Mouse (Mus musculus) hindbrain, embryonic 11.5 days (tissue): Measurements from ENCODE around the gene Sulf2. TPM values are rescaled to one million over a fixed set of nuclear protein-coding genes. Genes with fewer than 3 reads are reported as not detected.
"Not testable (repeated sequence)": the region's sequence is repeated elsewhere in the genome, so short reads cannot be mapped to it uniquely, and the experiment has no call there.

Source experiments
- ATAC-seq: fragments of 200-750 bp; cut with Nextera tagmentation; 2 replicates; pipeline ENCODE4 v1.8.0; 2017; ENCODE audit warnings: mild to moderate bottlenecking, moderate TSS enrichment, moderate library complexity; ENCODE audit not compliant: low FRiP score
- DNase-seq: peaks from one replicate; pipeline ENCODE4 v3.0.0-alpha.2; 2015; ENCODE audit warnings: low spot score
- H3K27ac ChIP-seq: fragments of 300-500 bp; sonication (generic); 2 replicates; pipeline ENCODE4 v1.5.1; 2014; ENCODE audit warnings: mild to moderate bottlenecking, low read depth, low read length
- H3K27me3 ChIP-seq: fragments of 300-500 bp; sonication (generic); 2 replicates; pipeline ENCODE4 v1.6.1; 2014; ENCODE audit warnings: mild to moderate bottlenecking, low read length, moderate library complexity, mixed read lengths; ENCODE audit not compliant: control insufficient read depth, insufficient read depth
- H3K36me3 ChIP-seq: fragments of 300-500 bp; sonication (generic); 2 replicates; pipeline ENCODE4 v1.6.1; 2014; ENCODE audit warnings: mild to moderate bottlenecking, low read length, moderate library complexity, mixed read lengths; ENCODE audit not compliant: control insufficient read depth, insufficient read depth
- H3K4me1 ChIP-seq: fragments of 300-500 bp; sonication (generic); replicated peaks from 2 replicates; pipeline ENCODE4 v1.6.1; 2014; ENCODE audit warnings: low read length, mixed read lengths; ENCODE audit not compliant: control insufficient read depth, insufficient read depth
- H3K4me2 ChIP-seq: fragments of 300-500 bp; sonication (generic); replicated peaks from 2 replicates; pipeline ENCODE4 v1.6.1; 2014; ENCODE audit warnings: mild to moderate bottlenecking, low read depth, low read length
- H3K4me3 ChIP-seq: fragments of 300-500 bp; sonication (generic); 2 replicates; pipeline ENCODE4 v1.5.1; 2014; ENCODE audit warnings: low read depth, low read length
- H3K9ac ChIP-seq: fragments of 300-500 bp; sonication (generic); 2 replicates; pipeline ENCODE4 v1.6.1; 2014; ENCODE audit warnings: low read depth, low read length
- H3K9me3 ChIP-seq: fragments of 300-500 bp; sonication (generic); 2 replicates; pipeline ENCODE4 v1.6.1; 2016; ENCODE audit warnings: low read length; ENCODE audit not compliant: control insufficient read depth
- WGBS: fragments of 180-500 bp; shearing (Covaris S2); extraction: QIAGEN DNeasy Blood & Tissue Kit; methylation state at CpG from one replicate; pipeline ENCODE4 v1.1.7; 2014; 5-methylcytosine and 5-hydroxymethylcytosine counted together
- polyA plus RNA-seq: library from polyadenylated mRNA; unstranded; fragments of >200 nt; fragmentation: Nextera tagmentation; extraction: Ambion mirVana; gene quantifications from 2 replicates; pipeline ENCODE4 v1.2.1, GENCODE M21; 2014

Sulf2 gene
- polyA plus RNA-seq, 1 experiment from 2014 or later: 115 TPM

GRCm38 (mm10) chr2:166193509-166193908 is 38.0 kb upstream of the Sulf2 start:
- no peak for DNase-seq
- Histone ChIP-seq H3K4me3 (no peak overlapping the region), H3K4me1 (peaks cover 3% of the 10 kb centered on the region; the same call in 1 of the 2 replicates), H3K36me3 (no peaks in the 10 kb centered on the region), H3K9me3 (no peaks in the 10 kb centered on the region), H3K9ac (no peak overlapping the region), H3K4me2 (no peak overlapping the region), H3K27ac (no peak overlapping the region), H3K27me3 (no peaks in the 10 kb centered on the region; the same call in 1 of the 2 replicates)
- 84% methylated on average over 3 of the region's 3 CpGs for WGBS
- ATAC-seq: no peak

- no peaks in the 10 kb centered on the region for H3K36me3 ChIP-seq
- WGBS: 59% methylated on average over 8 of the region's 8 CpGs
- H3K27ac ChIP-seq: 0 out of 2 replicates have a peak overlapping the region, but pooled peaks have one; percentile 13
- H3K4me1 ChIP-seq: no peaks in the 10 kb centered on the region
- ATAC-seq (no peak), DNase-seq (no peak)
- H3K27me3 ChIP-seq: no peaks in the 10 kb centered on the region; the same call in 1 of the 2 replicates
- H3K9me3 ChIP-seq: no peaks in the 10 kb centered on the region
- H3K4me3 ChIP-seq: no peak overlapping the region
- no peak overlapping the region for H3K9ac ChIP-seq
- H3K4me2 ChIP-seq: no peak overlapping the region
Measured at GRCm38 (mm10) chr2:166190816-166191215, 35.4 kb upstream of the Sulf2 start.

- ATAC-seq (no peak), DNase-seq (no peak)
- no peaks in the 10 kb centered on the region for H3K4me1 ChIP-seq
- no peak overlapping the region for H3K4me2 ChIP-seq
- no peak overlapping the region for H3K9ac ChIP-seq
- no peaks in the 10 kb centered on the region; the same call in 1 of the 2 replicates for H3K27me3 ChIP-seq
- no peak overlapping the region for H3K4me3 ChIP-seq
- no peaks in the 10 kb centered on the region for H3K36me3 ChIP-seq
- H3K27ac ChIP-seq: no peak overlapping the region
- 94% methylated on average over 11 of the region's 11 CpGs for WGBS
- no peaks in the 10 kb centered on the region for H3K9me3 ChIP-seq
Measured at GRCm38 (mm10) chr2:166189191-166189590, 33.7 kb upstream of the Sulf2 start.

GRCm38 (mm10) chr2:166187874-166188453 is 32.5 kb upstream of the Sulf2 start:
- not testable (repeated sequence) for H3K9me3 ChIP-seq, H3K27me3 ChIP-seq, H3K9ac ChIP-seq, H3K4me1 ChIP-seq, H3K36me3 ChIP-seq, H3K27ac ChIP-seq, ATAC-seq, DNase-seq, H3K4me2 ChIP-seq, H3K4me3 ChIP-seq
- 86% methylated on average over 8 of the region's 11 CpGs for WGBS

- not testable (repeated sequence) for H3K4me1 ChIP-seq, DNase-seq, H3K36me3 ChIP-seq, ATAC-seq, H3K4me3 ChIP-seq, H3K27ac ChIP-seq, H3K9ac ChIP-seq, H3K4me2 ChIP-seq, H3K27me3 ChIP-seq, H3K9me3 ChIP-seq
- 49% methylated on average over 7 of the region's 8 CpGs for WGBS
Measured at GRCm38 (mm10) chr2:166187319-166187718, 31.9 kb upstream of the Sulf2 start.

- ATAC-seq: no peak
- Histone ChIP-seq H3K27me3 (no peaks in the 10 kb centered on the region), H3K27ac (peak overlapping the region; percentile 11; the same call in 1 of the 2 replicates)
Measured at GRCm38 (mm10) chr2:166186244-166186948, 30.9 kb upstream of the Sulf2 start.

GRCm38 (mm10) chr2:166185768-166186167 is 30.3 kb upstream of the Sulf2 start:
- 90% methylated on average over 6 of the region's 6 CpGs for WGBS
- Histone ChIP-seq H3K4me3 (no peak overlapping the region), H3K4me1 (peaks cover 2% of the 10 kb centered on the region; the same call in 1 of the 2 replicates), H3K9me3 (no peaks in the 10 kb centered on the region), H3K27ac (no peak overlapping the region), H3K9ac (no peak overlapping the region), H3K27me3 (no peaks in the 10 kb centered on the region), H3K4me2 (no peak overlapping the region), H3K36me3 (no peaks in the 10 kb centered on the region)
- no peak for ATAC-seq
- DNase-seq: no peak

More at GRCm38 (mm10) chr2:166186244-166186948, 30.9 kb upstream of the Sulf2 start:
- WGBS: 85% methylated on average over 16 of the region's 16 CpGs
- H3K4me3 ChIP-seq: no peak overlapping the region
- H3K4me2 ChIP-seq: no peak overlapping the region
- no peak for DNase-seq
- no peaks in the 10 kb centered on the region for H3K4me1 ChIP-seq
- no peaks in the 10 kb centered on the region for H3K36me3 ChIP-seq
- H3K9ac ChIP-seq: no peak overlapping the region
- H3K9me3 ChIP-seq: no peaks in the 10 kb centered on the region

- Histone ChIP-seq H3K4me1 (peaks cover 14% of the 10 kb centered on the region), H3K4me2 (no peak overlapping the region), H3K27me3 (no peaks in the 10 kb centered on the region), H3K9ac (no peak overlapping the region), H3K36me3 (no peaks in the 10 kb centered on the region), H3K9me3 (no peaks in the 10 kb centered on the region), H3K4me3 (no peak overlapping the region), H3K27ac (no peak overlapping the region)
- no peak for ATAC-seq
- 65% methylated on average over 6 of the region's 6 CpGs for WGBS
- DNase-seq: peak; percentile 42
Measured at GRCm38 (mm10) chr2:166184417-166184816, 29.0 kb upstream of the Sulf2 start.
